Mouse (Mus musculus) hindbrain, postnatal 0 days (tissue): Measurements from ENCODE around the gene Aph1c. TPM values are rescaled to one million over a fixed set of nuclear protein-coding genes. Genes with fewer than 3 reads are reported as not detected.
"Not testable (repeated sequence)": the region's sequence is repeated elsewhere in the genome, so short reads cannot be mapped to it uniquely, and the experiment has no call there.

Experiments
- ATAC-seq: fragments of 200-750 bp; cut with Nextera tagmentation; 2 replicates; pipeline ENCODE4 v1.8.0; 2017; ENCODE audit warnings: mild to moderate bottlenecking, moderate TSS enrichment, moderate library complexity
- DNase-seq: peaks from one replicate; pipeline ENCODE4 v3.0.0-alpha.2; 2015; ENCODE audit warnings: low spot score
- H3K27ac ChIP-seq: fragments of 300-500 bp; sonication (generic); 2 replicates; pipeline ENCODE4 v1.5.1; 2014; ENCODE audit warnings: mild to moderate bottlenecking
- H3K27me3 ChIP-seq: fragments of 300-500 bp; sonication (generic); 2 replicates; pipeline ENCODE4 v1.6.1; 2014; ENCODE audit warnings: low read length, mixed read lengths; ENCODE audit not compliant: insufficient read depth
- H3K36me3 ChIP-seq: fragments of 300-500 bp; sonication (generic); 2 replicates; pipeline ENCODE4 v1.6.1; 2014; ENCODE audit warnings: low read length, mixed read lengths; ENCODE audit not compliant: insufficient read depth
- H3K4me1 ChIP-seq: fragments of 300-500 bp; sonication (generic); 2 replicates; pipeline ENCODE4 v1.6.1; 2014; ENCODE audit warnings: antibody characterized with exemption, low read length, mixed read lengths; ENCODE audit not compliant: insufficient read depth
- H3K4me2 ChIP-seq: fragments of 300-500 bp; sonication (generic); 2 replicates; pipeline ENCODE4 v1.6.1; 2014; ENCODE audit warnings: low read depth, mild to moderate bottlenecking, low read length, moderate library complexity, mixed read lengths
- H3K4me3 ChIP-seq: fragments of 300-500 bp; sonication (generic); 2 replicates; pipeline ENCODE4 v1.5.1; 2014; ENCODE audit warnings: low read length
- H3K9ac ChIP-seq: fragments of 300-500 bp; sonication (generic); replicated peaks from 2 replicates; pipeline ENCODE4 v1.6.1; 2014; ENCODE audit warnings: mild to moderate bottlenecking, low read length, moderate library complexity, mixed read lengths
- H3K9me3 ChIP-seq: fragments of 300-500 bp; sonication (generic); 2 replicates; pipeline ENCODE4 v1.6.1; 2016; ENCODE audit warnings: low read length, mixed read lengths
- CTCF ChIP-seq: IDR thresholded peaks from 2 replicates; pipeline ENCODE4 v1.5.1; 2016; ENCODE audit warnings: antibody characterized with exemption, control low read depth, low read depth
- WGBS: fragments of 180-500 bp; shearing (Covaris S2); extraction: QIAGEN DNeasy Blood & Tissue Kit; methylation state at CpG from one replicate; pipeline ENCODE4 v1.1.7; 2014; 5-methylcytosine and 5-hydroxymethylcytosine counted together
- polyA plus RNA-seq: library from polyadenylated mRNA; unstranded; fragments of >200 nt; fragmentation: Nextera tagmentation; extraction: Ambion mirVana; gene quantifications from 2 replicates; pipeline ENCODE4 v1.2.1, GENCODE M21; 2015
- total RNA-seq: library from RNA; depleted of rRNA; stranded (reverse); fragments of >200 nt; gene quantifications from 2 replicates; pipeline ENCODE4 v1.2.3, GENCODE M21; 2014

Aph1c gene
- total and polyA plus RNA-seq, 2 experiments from 2014 or later = 3.1 to 5.3 TPM

DNA sequence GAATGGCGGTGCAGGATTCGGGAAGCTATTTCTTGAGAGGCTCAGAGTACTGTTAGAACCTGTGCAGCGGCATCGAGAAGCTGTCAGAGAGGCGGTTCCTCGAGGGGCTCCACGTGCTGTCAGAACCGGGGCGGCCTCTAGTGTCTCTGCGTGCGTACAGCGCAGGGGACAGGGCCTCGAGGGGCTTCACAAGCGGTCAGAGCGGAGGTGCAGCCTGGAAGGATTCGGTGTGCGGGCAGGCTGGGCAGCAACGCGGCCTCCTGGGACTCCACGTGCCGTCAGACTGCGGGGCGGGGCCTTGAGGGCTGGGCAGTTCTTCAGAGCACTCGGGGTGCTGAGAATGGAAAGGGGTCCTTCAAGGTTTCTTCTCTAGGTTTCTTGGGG is 563 bp upstream of the Aph1c start:
- Histone ChIP-seq H3K27ac (peak overlapping the region; percentile 54; the same call in 1 of the 2 replicates), H3K4me3 (peak overlapping the region; percentile 61), H3K4me2 (peak overlapping the region; percentile 76), H3K9ac (peak overlapping the region; percentile 63), H3K9me3 (no peaks in the 10 kb centered on the region), H3K36me3 (no peaks in the 10 kb centered on the region), H3K27me3 (no peaks in the 10 kb centered on the region), H3K4me1 (peaks cover 4% of the 10 kb centered on the region; the same call in 1 of the 2 replicates)
- peak; percentile 47 for TF ChIP-seq CTCF
- peak; percentile 87 for ATAC-seq
- WGBS = under 1% methylated on average over 24 of the region's 24 CpGs
- DNase-seq = no peak

DNA sequence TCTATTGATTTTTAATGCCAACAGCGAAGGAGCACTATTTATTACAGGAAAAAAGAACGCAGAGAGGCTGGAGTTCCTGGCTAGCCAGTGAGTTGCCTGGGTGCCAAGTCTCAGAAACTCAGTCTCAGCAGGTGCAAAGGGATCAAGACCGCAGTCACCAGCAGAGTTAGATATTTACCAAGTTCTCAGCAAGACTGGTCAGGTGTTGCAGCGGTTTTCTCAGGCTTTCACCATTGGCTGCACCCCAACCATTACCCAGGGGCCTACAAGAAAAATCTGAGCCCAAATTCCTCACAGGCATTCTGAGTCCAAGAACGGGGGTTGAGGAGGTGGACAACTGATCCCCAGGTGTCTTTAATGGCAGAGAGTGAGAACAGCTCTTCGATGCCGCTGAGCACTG is 675 bp downstream of the Aph1c start:
- H3K27ac ChIP-seq = peak overlapping the region; percentile 55
- H3K27me3 ChIP-seq = no peaks in the 10 kb centered on the region
- WGBS = 18% methylated on average over 7 of the region's 7 CpGs
- H3K4me3 ChIP-seq = peak overlapping the region; percentile 61
- peak overlapping the region; percentile 63 for H3K9ac ChIP-seq
- DNase-seq = peak; percentile 19
- ATAC-seq = no peak
- peak overlapping the region; percentile 76 for H3K4me2 ChIP-seq
- no peaks in the 10 kb centered on the region for H3K9me3 ChIP-seq
- peaks cover 4% of the 10 kb centered on the region; the same call in 1 of the 2 replicates for H3K4me1 ChIP-seq
- no peaks in the 10 kb centered on the region for H3K36me3 ChIP-seq
- TF ChIP-seq CTCF = no peak

DNA sequence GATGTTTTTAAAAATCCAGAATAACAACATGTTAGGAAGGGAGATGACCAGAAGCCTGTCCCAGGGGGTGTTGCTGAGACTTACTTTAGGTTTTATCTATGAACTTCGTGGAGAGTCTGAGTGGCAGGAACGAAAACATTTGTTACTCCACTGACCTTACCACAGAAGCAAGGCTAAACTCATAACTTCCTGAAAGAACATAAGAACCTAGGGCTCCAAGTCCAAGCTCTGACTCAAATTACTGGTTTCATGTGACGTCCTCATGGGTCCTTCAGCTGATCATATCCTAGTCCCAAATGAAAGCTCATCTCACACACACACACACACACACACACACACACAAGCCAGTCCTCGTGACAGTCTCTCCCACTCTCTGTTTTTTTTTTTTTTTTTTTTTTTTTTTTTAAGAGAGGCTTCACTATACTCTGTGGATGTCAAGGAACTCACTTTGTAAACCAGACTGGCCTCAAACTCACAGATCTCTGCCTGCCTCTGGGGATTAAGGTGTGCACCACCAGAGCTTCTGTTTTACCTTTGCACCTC is 2.1 kb downstream of the Aph1c start:
- peaks cover 4% of the 10 kb centered on the region; the same call in 1 of the 2 replicates for H3K4me1 ChIP-seq
- H3K4me3 ChIP-seq = no peak overlapping the region
- no peak overlapping the region for H3K4me2 ChIP-seq
- no peak for TF ChIP-seq CTCF
- H3K27ac ChIP-seq = no peak overlapping the region
- DNase-seq (no peak), ATAC-seq (no peak)
- no peaks in the 10 kb centered on the region for H3K36me3 ChIP-seq
- 71% methylated on average over 4 of the region's 4 CpGs for WGBS
- no peaks in the 10 kb centered on the region for H3K9me3 ChIP-seq
- no peak overlapping the region for H3K9ac ChIP-seq
- H3K27me3 ChIP-seq = no peaks in the 10 kb centered on the region

DNA sequence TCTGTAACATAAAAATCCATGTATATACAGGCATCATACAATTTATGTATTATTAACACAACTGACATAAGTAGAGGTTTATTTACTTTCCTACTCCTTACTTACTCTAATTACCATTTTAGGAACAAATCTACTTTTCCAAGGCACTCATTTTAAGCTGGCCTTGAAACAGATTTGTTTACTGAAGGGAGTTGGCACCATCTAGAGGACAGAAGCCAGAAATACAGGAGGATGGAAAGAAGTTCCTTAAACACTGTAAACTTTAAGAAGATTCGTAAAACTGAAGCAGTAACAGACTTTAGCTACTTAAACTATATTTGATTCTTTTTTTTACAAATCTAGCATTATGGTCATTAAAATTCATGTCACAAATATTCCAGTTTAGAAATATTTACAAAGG is 8.5 kb downstream of the Aph1c start:
- peak; percentile 83 for TF ChIP-seq CTCF
- Histone ChIP-seq H3K27ac (no peak overlapping the region), H3K9ac (no peak overlapping the region), H3K4me3 (no peak overlapping the region), H3K9me3 (no peaks in the 10 kb centered on the region), H3K4me1 (no peaks in the 10 kb centered on the region), H3K27me3 (no peaks in the 10 kb centered on the region), H3K4me2 (no peak overlapping the region), H3K36me3 (no peaks in the 10 kb centered on the region)
- 45% methylated on average over 1 of the region's 1 CpGs for WGBS
- ATAC-seq = no peak
- DNase-seq = peak; percentile 81

DNA sequence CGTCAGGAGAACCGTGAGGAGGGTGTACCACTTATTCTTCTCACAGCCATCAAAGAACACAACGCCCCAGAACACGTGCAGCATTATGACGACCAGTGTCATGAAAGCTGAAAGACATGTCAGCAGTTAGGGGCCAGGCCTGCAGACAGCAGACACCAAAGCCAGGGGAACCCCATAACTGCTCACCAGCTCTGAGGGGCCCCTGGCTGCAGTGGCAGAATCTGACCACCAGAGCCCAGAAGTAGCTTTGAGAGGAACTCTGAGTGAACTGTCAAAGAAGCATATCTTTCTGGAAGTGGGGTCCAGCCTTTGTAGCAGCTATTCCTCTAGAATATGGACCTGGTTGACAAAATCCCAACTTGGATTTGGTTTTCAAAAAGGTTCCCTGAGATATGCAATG is 12.3 kb downstream of the Aph1c start:
- not testable (repeated sequence) for H3K9me3 ChIP-seq, H3K4me1 ChIP-seq, H3K4me3 ChIP-seq, H3K27ac ChIP-seq, DNase-seq, H3K36me3 ChIP-seq, H3K9ac ChIP-seq, H3K4me2 ChIP-seq, H3K27me3 ChIP-seq, ATAC-seq
- WGBS = no CpG with 5 or more reads among the region's 5 CpGs
- TF ChIP-seq CTCF = peak; percentile 25; the same call in 1 of the 2 replicates

DNA sequence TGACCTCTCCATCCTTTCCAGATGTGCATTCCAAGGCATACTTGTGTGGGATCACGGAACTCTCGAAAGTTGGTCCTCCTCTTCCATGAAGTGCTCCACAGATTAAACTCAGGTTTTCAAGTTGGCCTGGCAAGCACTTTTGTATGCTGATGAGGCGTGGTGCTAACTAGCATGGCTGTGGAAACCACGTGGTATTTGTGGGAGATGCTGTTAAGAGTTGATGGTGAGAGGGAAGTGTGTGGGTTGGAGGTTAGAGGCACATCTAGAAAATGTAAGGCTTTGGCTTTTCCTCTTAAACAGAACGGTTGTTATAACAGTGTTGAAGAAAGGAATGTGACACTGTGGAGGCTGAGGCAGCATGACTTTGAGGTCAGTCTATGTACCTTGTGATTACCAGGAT is 13.5 kb downstream of the Aph1c start:
- no peaks in the 10 kb centered on the region for H3K9me3 ChIP-seq
- H3K27ac ChIP-seq = no peak overlapping the region
- no peak for TF ChIP-seq CTCF
- no peaks in the 10 kb centered on the region for H3K27me3 ChIP-seq
- ATAC-seq (no peak), DNase-seq (no peak)
- H3K36me3 ChIP-seq = no peaks in the 10 kb centered on the region
- no peak overlapping the region for H3K9ac ChIP-seq
- no peak overlapping the region for H3K4me3 ChIP-seq
- WGBS = 86% methylated on average over 5 of the region's 5 CpGs
- no peaks in the 10 kb centered on the region for H3K4me1 ChIP-seq
- no peak overlapping the region for H3K4me2 ChIP-seq

DNA sequence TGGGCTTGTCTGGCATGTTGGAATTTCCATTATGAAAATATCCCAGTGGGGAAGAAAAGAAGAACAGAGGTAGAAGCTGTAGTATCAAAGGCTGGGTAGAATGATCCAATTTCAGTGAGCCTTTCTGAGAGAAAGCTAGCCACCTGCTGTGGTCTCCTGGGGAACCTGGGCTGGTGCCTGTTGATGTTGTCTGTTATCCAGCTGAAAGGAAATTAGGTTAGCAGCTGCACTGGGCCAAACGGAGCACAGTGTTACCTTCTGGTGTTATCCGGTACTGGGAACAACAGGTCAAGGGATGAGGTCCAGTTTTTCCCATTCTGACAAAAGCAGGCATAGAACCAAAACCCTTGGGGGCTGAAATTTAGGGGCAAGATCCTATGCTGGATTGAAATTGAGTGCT is 21.1 kb downstream of the Aph1c start:
- 11% methylated on average over 2 of the region's 2 CpGs for WGBS
- no peak overlapping the region for H3K4me3 ChIP-seq
- H3K4me1 ChIP-seq = no peaks in the 10 kb centered on the region
- no peak overlapping the region for H3K9ac ChIP-seq
- no peak overlapping the region for H3K27ac ChIP-seq
- no peak overlapping the region for H3K4me2 ChIP-seq
- DNase-seq (peak; percentile 11), ATAC-seq (no peak)
- no peaks in the 10 kb centered on the region for H3K36me3 ChIP-seq
- no peaks in the 10 kb centered on the region for H3K27me3 ChIP-seq
- no peaks in the 10 kb centered on the region for H3K9me3 ChIP-seq
- no peak for TF ChIP-seq CTCF

DNA sequence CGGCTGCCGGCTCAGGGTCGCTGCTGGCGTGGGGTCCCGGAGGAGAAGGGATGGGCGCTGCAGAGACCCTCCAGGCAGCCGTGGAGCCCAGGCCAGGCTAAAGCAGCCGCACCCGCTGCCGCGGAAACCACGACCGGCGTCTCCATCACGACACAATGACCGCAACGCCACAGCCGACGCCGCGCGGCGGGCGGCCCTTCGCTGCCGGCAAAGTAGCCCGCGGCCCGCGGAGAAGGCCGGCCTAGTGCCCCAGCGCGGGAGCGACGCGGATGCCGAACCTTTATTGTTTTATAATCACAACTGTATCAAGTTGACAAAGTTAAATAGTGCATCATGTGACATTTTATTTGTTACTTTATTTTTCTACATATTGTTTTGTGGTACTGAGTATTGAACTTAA is 28.6 kb downstream of the Aph1c start:
- not testable (repeated sequence) for H3K36me3 ChIP-seq, H3K9me3 ChIP-seq, H3K27ac ChIP-seq, H3K4me1 ChIP-seq, ATAC-seq, H3K27me3 ChIP-seq, H3K9ac ChIP-seq
- Histone ChIP-seq H3K4me3 (peak overlapping the region; percentile 28), H3K4me2 (peak overlapping the region; percentile 50)
- 2% methylated on average over 30 of the region's 37 CpGs for WGBS
- peak; percentile 37 for DNase-seq
